Mouse (Mus musculus): Measurements from ENCODE around the gene Slc39a10.

DNA sequence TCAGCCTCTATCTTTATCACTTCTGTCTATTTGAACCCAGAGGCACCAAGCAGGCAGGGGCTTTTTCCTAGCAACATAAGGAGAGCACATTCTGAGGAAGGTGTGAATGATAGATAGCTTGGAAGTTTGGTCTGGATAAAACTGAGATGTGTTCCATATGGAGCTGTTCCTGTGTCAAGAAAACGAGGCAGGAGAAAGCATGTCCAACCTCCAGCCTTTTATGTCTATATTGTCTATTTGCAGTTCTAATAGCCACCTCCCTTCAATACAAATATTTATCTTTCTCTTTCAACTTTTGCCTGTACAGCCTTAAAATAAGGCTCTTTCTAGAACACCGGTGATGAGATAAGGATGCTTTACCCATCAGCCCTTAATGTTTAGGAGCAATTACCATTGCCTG lies 4.3 kb downstream of the Slc39a10 start:
- TF ChIP-seq CHD2 (IDR thresholded peaks at IDR 0.05; ENCODE audit: low read depth, low read length) = no peak
- no peak for TF ChIP-seq ZC3H11A (IDR thresholded peaks at IDR 0.05; ENCODE audit: borderline replicate concordance, low read depth, low read length)
- TF ChIP-seq HCFC1 (IDR thresholded peaks at IDR 0.05; ENCODE audit: borderline replicate concordance, insufficient read depth, low read length) = no peak
- no peak for TF ChIP-seq ZNF384 (IDR thresholded peaks at IDR 0.05; ENCODE audit: low read depth, low read length)
- TF ChIP-seq MAFK (IDR thresholded peaks at IDR 0.05; ENCODE audit: insufficient read depth, low read depth, low read length) = no peak
